Mouse (Mus musculus): ENCODE data around the gene Krtap14.

DNA sequence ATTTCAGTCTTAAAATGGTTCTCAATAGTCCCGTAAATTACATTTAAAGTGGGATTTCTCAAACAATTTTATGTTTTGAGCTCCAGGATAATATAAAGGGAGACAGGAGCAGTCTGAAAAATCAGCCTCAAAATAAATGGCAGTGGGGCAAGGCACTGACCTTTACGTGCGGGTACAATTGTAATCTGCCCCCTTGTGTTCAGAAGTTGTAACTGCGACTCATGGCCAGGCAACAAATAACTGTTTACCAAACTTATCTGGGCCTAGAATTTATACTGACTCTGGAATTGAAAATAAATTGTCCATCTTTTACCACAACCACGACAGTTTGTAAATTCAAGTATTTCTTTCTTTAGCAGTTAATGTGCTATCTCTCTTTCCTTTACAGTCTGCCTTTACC lies 25.5 kb upstream of the Krtap14 start:
- TF ChIP-seq POLR2A (IDR thresholded peaks at IDR 0.05; ENCODE audit: low read depth, low read length) (no peak), CTCF (IDR thresholded peaks at IDR 0.05; ENCODE audit: extremely low read depth, insufficient read depth, insufficient read length, insufficient replicate concordance) (0 out of 2 replicates have a peak, but pooled peaks have one; percentile 3)
